7 mouse cellular contexts compared by ENCODE assay signal in the genomic region with DNA sequence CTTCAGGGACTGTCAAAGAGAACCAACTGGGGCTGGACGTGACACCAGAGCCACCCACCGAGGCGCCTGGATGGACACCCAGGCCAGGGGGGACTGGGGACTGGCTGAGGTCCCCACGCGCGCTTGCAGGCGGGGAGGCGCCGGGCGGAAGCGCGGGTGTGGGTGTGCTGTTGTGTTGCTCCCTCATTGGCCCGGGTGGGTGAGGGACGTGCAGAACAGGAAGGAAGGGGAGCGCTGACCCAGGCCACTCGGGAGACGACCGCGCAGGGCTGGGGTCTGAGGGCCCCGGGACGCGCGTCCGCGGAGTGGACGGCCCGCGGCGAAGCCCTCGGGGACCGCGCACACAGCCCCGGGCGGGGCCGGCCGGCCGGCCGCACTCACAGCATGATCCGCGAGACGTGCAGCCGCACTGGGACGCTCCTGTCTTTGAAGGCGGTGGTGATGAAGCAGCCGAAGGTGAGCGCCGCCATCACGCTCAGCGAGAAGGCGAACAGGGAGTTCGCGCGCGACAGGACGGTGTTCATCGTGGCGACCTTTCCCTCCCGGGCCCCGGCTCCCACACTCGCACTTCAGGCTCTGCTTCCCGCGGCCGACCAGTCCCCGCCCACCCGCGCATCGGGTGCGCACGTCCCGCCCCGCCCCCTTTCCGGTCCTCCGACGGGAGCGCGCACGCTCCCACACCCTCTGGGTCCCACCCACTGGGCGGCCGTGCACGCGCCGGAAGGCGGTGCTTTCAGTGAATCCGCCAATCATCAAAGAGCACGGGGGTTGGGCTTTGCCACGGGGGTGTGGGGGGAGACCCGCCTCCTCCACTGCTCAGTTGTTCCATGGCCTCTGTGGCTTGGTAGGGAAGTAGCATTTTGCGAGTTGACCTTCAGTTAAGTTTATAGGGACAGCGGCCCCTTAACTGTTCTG. TPM values are rescaled to one million over a fixed set of nuclear protein-coding genes. Genes with fewer than 3 reads are reported as not detected.
DNase-seq lines count a peak whose midpoint lies in the region; ATAC-seq lines count a peak whose summit lies in the region.

TSS of gene Asb5 (plus strand) at position 199 of the 915 bp plus-strand sequence.
TSS of gene Spcs3 (minus strand) at position 617 of the 915 bp plus-strand sequence.

- H3K36me3 ChIP-seq in intestine, embryonic 16.5 days (ENCODE audit: control insufficient read depth, insufficient read depth, low read length) = 0 out of 2 replicates have a peak, but pooled peaks cover 8% of the 10 kb centered on the region
- no peaks in the 10 kb centered on the region for H3K36me3 ChIP-seq in midbrain, embryonic 11.5 days (ENCODE audit: control insufficient read depth, insufficient read depth, low read length)

- no peaks in the 10 kb centered on the region for H3K9me3 ChIP-seq in intestine, embryonic 16.5 days (ENCODE audit: control insufficient read depth, low read length)
- no peaks in the 10 kb centered on the region for H3K9me3 ChIP-seq in midbrain, embryonic 11.5 days (ENCODE audit: control insufficient read depth, low read length)

- peaks cover 4% of the 10 kb centered on the region; the same call in 1 of the 2 replicates for H3K4me1 ChIP-seq in intestine, embryonic 16.5 days (ENCODE audit: control insufficient read depth, insufficient read depth, low read length)
- peaks cover 9% of the 10 kb centered on the region; the same call in 1 of the 2 replicates for H3K4me1 ChIP-seq in midbrain, embryonic 11.5 days (ENCODE audit: control insufficient read depth, insufficient read depth, low read length)

- intact Hi-C loops in left cerebral cortex, postnatal 36 days (cut with DNase I) = loop anchor here (2.0 to 5.0 kb wide), 2 partner anchors 21 to 73 kb away; partner anchors contain the start of gene Spata4

- peak within 1 kb of the TSS; percentile 90 for H3K9ac ChIP-seq in intestine, embryonic 16.5 days (ENCODE audit: low read depth, low read length)
- peak within 1 kb of the TSS; percentile 88 for H3K9ac ChIP-seq in midbrain, embryonic 11.5 days (ENCODE audit: low read length)

- DNase-seq in adrenal gland, adult 8-10 months = peak; percentile 93
- peak; percentile 94 for DNase-seq in embryo, embryonic 9.5 days (ENCODE audit: extremely low spot score)
- DNase-seq in gastrocnemius, postnatal 4 days (ENCODE audit: low spot score in 2 of 2) = peak; percentile 94 to 97
- peak; percentile 95 to 96 for DNase-seq in left cerebral cortex, postnatal 36 days (ENCODE audit: low spot score in 2 of 2)
- peak; percentile 100 for DNase-seq in midbrain, embryonic 11.5 days (ENCODE audit: low spot score, missing footprints)
- DNase-seq in skeletal muscle tissue, adult 2 months (ENCODE audit: low read depth, low spot score) = peak; percentile 95

- no peaks in the 10 kb centered on the region for H3K27me3 ChIP-seq in intestine, embryonic 16.5 days (replicated peaks; ENCODE audit: control insufficient read depth, insufficient read depth, low read length)
- H3K27me3 ChIP-seq in midbrain, embryonic 11.5 days (ENCODE audit: control insufficient read depth, insufficient read depth, low read length) = no peaks in the 10 kb centered on the region

- H3K4me3 ChIP-seq in intestine, embryonic 16.5 days (ENCODE audit: low read length) = peak within 1 kb of the TSS; percentile 93
- peak within 1 kb of the TSS; percentile 89 for H3K4me3 ChIP-seq in midbrain, embryonic 11.5 days (ENCODE audit: low read depth, low read length)

- H3K27ac ChIP-seq in intestine, embryonic 16.5 days (ENCODE audit: low read length) = peak within 1 kb of the TSS; percentile 81
- H3K27ac ChIP-seq in midbrain, embryonic 11.5 days (ENCODE audit: low read depth, low read length) = peak within 1 kb of the TSS; percentile 48; the same call in 1 of the 2 replicates

- peak; percentile 98 for ATAC-seq in intestine, embryonic 16.5 days
- ATAC-seq in midbrain, embryonic 11.5 days (ENCODE audit: low FRiP score) = peak; percentile 95

- 0% methylated on average over 86 of the region's 89 CpGs for WGBS in intestine, embryonic 16.5 days
- WGBS in midbrain, embryonic 11.5 days = under 1% methylated on average over 78 of the region's 89 CpGs

- peak within 1 kb of the TSS; percentile 57 for H3K4me2 ChIP-seq in intestine, embryonic 16.5 days (ENCODE audit: low read depth, low read length)
- peak within 1 kb of the TSS; percentile 70 for H3K4me2 ChIP-seq in midbrain, embryonic 11.5 days

RNA-seq across cellular contexts. Expression of gene Asb5, which starts in this region (rescaled TPM):
- total RNA-seq in adrenal gland, adult 8-10 months (2022) = under 1 TPM in 3 of 4 experiments, not detected in 1; 0.35 to 0.91 (median 0.48) TPM
- total RNA-seq in gastrocnemius, postnatal 4 days (2021) = 10 to 100 TPM; 83.7 to 90.5 TPM
- 3.0 and 3.6 TPM in 2 replicates for polyA plus RNA-seq in intestine, embryonic 16.5 days (2015; fragmentation: Nextera tagmentation; extraction: Ambion mirVana)
- total RNA-seq in left cerebral cortex, postnatal 36 days (2021) = 1 to 10 TPM; 1.4 to 1.5 TPM
- polyA plus RNA-seq in midbrain, embryonic 11.5 days (2014; fragmentation: Nextera tagmentation; extraction: Ambion mirVana) = 4.5 and 5.9 TPM in 2 replicates

RNA-seq across cellular contexts. Expression of gene Spcs3, which starts in this region (rescaled TPM):
- total RNA-seq in adrenal gland, adult 8-10 months (2022) = 10 to 100 TPM; 48.9 to 61.3 (median 52.3) TPM
- total RNA-seq in gastrocnemius, postnatal 4 days (2021) = 10 to 100 TPM; 34.8 to 37.6 TPM
- 88.6 and 89.9 TPM in 2 replicates for polyA plus RNA-seq in intestine, embryonic 16.5 days (2015; fragmentation: Nextera tagmentation; extraction: Ambion mirVana)
- 10 to 100 TPM; 62.5 to 65.4 TPM for total RNA-seq in left cerebral cortex, postnatal 36 days (2021)
- polyA plus RNA-seq in midbrain, embryonic 11.5 days (2014; fragmentation: Nextera tagmentation; extraction: Ambion mirVana) = 81.7 and 92.9 TPM in 2 replicates

Comparison
In these comparisons a context has a peak if more than half of its experiments do, and no peak if none do; other contexts are left out.
1. Peak in every context shown above with its lines: DNase-seq, ATAC-seq, H3K4me3 ChIP-seq and H3K27ac ChIP-seq.
2. RNA of gene Asb5 (total RNA-seq): 83.7 to 90.5 TPM in gastrocnemius, postnatal 4 days; 1.4 to 1.5 TPM in left cerebral cortex, postnatal 36 days and 0.35 to 0.91 TPM in adrenal gland, adult 8-10 months; every median in the first group is over 10 times any median in the second.